Mouse (Mus musculus): Measurements from ENCODE around the gene Crabp2.

DNA sequence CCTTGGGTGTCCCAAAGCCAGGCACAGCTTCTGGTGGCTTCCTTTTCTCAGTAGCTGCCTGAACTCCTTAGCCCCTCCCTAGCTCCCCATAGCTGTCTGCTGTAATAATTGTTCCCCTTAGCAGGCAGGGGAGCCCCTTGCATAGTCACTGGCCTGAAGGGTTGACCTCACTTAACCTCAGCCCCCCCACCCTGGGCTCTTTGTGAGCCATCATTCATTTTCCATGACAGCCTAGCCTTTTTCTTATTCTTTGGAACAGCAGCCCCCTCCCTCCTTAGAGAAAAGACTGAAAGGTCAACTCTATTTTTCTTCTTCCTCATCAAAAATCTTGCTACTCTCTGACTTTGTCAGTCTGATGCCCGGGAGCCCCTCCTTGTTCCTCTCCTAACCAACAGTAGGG lies 10.5 kb downstream of the Crabp2 start:
- TF ChIP-seq SRF (IDR thresholded peaks at IDR 0.05; ENCODE audit: control insufficient read depth, insufficient read length, low read depth) (no peak), MYOD1 (IDR thresholded peaks at IDR 0.05; ENCODE audit: control insufficient read depth in 1 of 3, insufficient read length in 2 of 3, low read depth in 2 of 3) (no peak), POLR2A (IDR thresholded peaks at IDR 0.05; ENCODE audit: insufficient read length, low read depth) (no peak), POLR2AphosphoS2 (IDR thresholded peaks at IDR 0.05; ENCODE audit: insufficient read length, low read depth) (no peak), USF1 (IDR thresholded peaks at IDR 0.05; ENCODE audit: low read depth) (no peak), E2F4 (IDR thresholded peaks at IDR 0.05; ENCODE audit: insufficient read depth) (no peak)

All from myocyte (in vitro differentiated cells).